9 mouse cellular contexts compared by ENCODE assay signal in the genomic region with DNA sequence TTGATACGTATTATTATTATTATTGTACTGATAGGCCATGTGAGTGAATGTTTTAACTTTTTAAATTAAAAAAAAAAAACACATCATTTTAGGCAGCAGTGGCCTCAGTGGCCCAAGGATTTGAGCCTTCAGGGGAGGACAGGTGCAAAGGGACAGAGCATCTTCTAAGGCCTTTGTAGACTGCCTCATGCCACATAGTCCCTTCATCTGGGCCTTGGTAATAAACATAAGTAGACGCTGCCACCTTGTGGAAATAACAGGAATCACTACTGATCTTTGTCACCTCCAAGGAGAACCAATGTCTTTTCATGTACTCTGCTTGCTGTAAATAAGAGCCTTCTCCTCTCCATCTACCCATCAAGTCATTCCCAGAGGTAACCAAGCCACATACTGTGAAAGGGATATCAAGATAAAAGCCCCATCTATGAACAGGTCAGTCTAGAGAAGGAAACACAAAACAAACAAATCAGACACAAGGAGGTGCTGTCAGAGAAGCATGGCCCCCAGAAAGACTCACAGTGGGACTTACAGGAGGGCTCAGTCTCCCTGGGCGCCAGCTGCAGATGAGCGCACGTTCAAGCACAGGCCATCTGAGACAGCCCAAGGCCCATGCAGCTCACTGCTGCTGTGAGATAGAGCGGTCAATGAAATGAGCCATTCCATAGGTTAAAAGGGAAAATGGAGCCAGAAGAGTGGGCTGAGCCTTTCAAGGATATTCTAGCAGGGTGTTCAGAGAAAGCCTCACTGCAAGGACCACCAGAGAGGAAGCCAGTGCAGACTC. TPM values are rescaled to one million over a fixed set of nuclear protein-coding genes. Genes with fewer than 3 reads are reported as not detected.
DNase-seq lines count a peak whose midpoint lies in the region; ATAC-seq and TF ChIP-seq lines count a peak whose summit lies in the region.
"Had no signal": no experiment of that assay in that cellular context is flagged by ENCODE, and none has a peak within 500 bp of the region (broad histone marks: within the 10 kb centered on the region; RNA-seq: fewer than 3 reads in every experiment).

No protein-coding gene starts in this region.

- H3K4me1 ChIP-seq in thymus, adult 2 months (replicated peaks; ENCODE audit: control insufficient read depth, insufficient read depth, low read length), result no peaks in the 10 kb centered on the region
- no peaks in the 10 kb centered on the region for H3K4me1 ChIP-seq in forebrain, embryonic 14.5 days (ENCODE audit: control insufficient read depth, insufficient read depth, low read length)
- H3K4me1 ChIP-seq in midbrain, embryonic 11.5 days (ENCODE audit: control insufficient read depth, insufficient read depth, low read length), result no peaks in the 10 kb centered on the region
- H3K4me1 ChIP-seq: heart, embryonic 13.5 days had no signal

- no peaks in the 10 kb centered on the region for H3K27me3 ChIP-seq in thymus, adult 2 months (ENCODE audit: control insufficient read depth, insufficient read depth, low read length)
- H3K27me3 ChIP-seq in forebrain, embryonic 14.5 days (replicated peaks; ENCODE audit: control insufficient read depth, insufficient read depth, low read length), result no peaks in the 10 kb centered on the region
- H3K27me3 ChIP-seq in midbrain, embryonic 11.5 days (ENCODE audit: control insufficient read depth, insufficient read depth, low read length), result no peaks in the 10 kb centered on the region
- H3K27me3 ChIP-seq: heart, embryonic 13.5 days had no signal

- WGBS in thymus, adult 2 months, result 71% methylated on average over 6 of the region's 6 CpGs
- 63% methylated on average over 6 of the region's 6 CpGs for WGBS in forebrain, embryonic 14.5 days
- WGBS in midbrain, embryonic 11.5 days, result 65% methylated on average over 6 of the region's 6 CpGs

- no peaks in the 10 kb centered on the region for H3K36me3 ChIP-seq in thymus, adult 2 months (ENCODE audit: control insufficient read depth, insufficient read depth, low read length)
- no peaks in the 10 kb centered on the region for H3K36me3 ChIP-seq in forebrain, embryonic 14.5 days (ENCODE audit: control insufficient read depth, insufficient read depth, low read length)
- H3K36me3 ChIP-seq in midbrain, embryonic 11.5 days (ENCODE audit: control insufficient read depth, insufficient read depth, low read length), result no peaks in the 10 kb centered on the region
- H3K36me3 ChIP-seq: heart, embryonic 13.5 days had no signal

- TF ChIP-seq POLR2A in thymus, adult 2 months (IDR thresholded peaks at IDR 0.05; ENCODE audit: control insufficient read depth, extremely low read depth, insufficient read depth, low read length, poor library complexity), result no peak

- ATAC-seq in forebrain, embryonic 14.5 days, result peak; percentile 84
- peak; percentile 78 for ATAC-seq in midbrain, embryonic 11.5 days (ENCODE audit: low FRiP score)

- no peak for TF ChIP-seq CTCF in thymus, adult 2 months (IDR thresholded peaks at IDR 0.05; ENCODE audit: borderline replicate concordance, control insufficient read depth, extremely low read depth, insufficient read depth, low read length, poor library complexity)

- no peak overlapping the region for H3K4me3 ChIP-seq in thymus, adult 2 months (ENCODE audit: control insufficient read depth, insufficient read depth, low read length)
- H3K4me3 ChIP-seq in forebrain, embryonic 14.5 days (ENCODE audit: low read depth, low read length), result no peak overlapping the region
- no peak overlapping the region for H3K4me3 ChIP-seq in midbrain, embryonic 11.5 days (ENCODE audit: low read depth, low read length)
- H3K4me3 ChIP-seq: heart, embryonic 13.5 days had no signal

- peak; percentile 41 for DNase-seq in adrenal gland, adult 2 months
- no peak for DNase-seq in adrenal gland, postnatal 4 days (ENCODE audit: low spot score in 2 of 2)
- DNase-seq in thymus, postnatal 0 days (ENCODE audit: low spot score), result peak; percentile 15
- no peak for DNase-seq in thymus, adult 2 months
- DNase-seq in forebrain, embryonic 14.5 days (ENCODE audit: low spot score), result peak; percentile 90
- peak; percentile 49 for DNase-seq in kidney, postnatal 10 days
- peak; percentile 93 for DNase-seq in midbrain, embryonic 11.5 days (ENCODE audit: low spot score, missing footprints)
- DNase-seq in urinary bladder, postnatal 25 days (ENCODE audit: low spot score), result no peak

- no peak overlapping the region for H3K27ac ChIP-seq in thymus, adult 2 months (ENCODE audit: control insufficient read depth, insufficient read depth, low read length)
- no peak overlapping the region for H3K27ac ChIP-seq in forebrain, embryonic 14.5 days (ENCODE audit: low read depth, low read length)
- H3K27ac ChIP-seq in midbrain, embryonic 11.5 days (ENCODE audit: low read depth, low read length), result no peak overlapping the region
- H3K27ac ChIP-seq: heart, embryonic 13.5 days had no signal

- H3K9ac ChIP-seq in forebrain, embryonic 14.5 days (ENCODE audit: low read length), result no peak overlapping the region
- H3K9ac ChIP-seq in midbrain, embryonic 11.5 days (ENCODE audit: low read length), result no peak overlapping the region
- H3K9ac ChIP-seq: heart, embryonic 13.5 days had no signal

- no peak overlapping the region for H3K4me2 ChIP-seq in forebrain, embryonic 14.5 days (ENCODE audit: low read length)
- no peak overlapping the region for H3K4me2 ChIP-seq in midbrain, embryonic 11.5 days
- H3K4me2 ChIP-seq: heart, embryonic 13.5 days had no signal

- no peaks in the 10 kb centered on the region for H3K9me3 ChIP-seq in forebrain, embryonic 14.5 days (replicated peaks; ENCODE audit: control insufficient read depth, low read length)
- no peaks in the 10 kb centered on the region for H3K9me3 ChIP-seq in midbrain, embryonic 11.5 days (ENCODE audit: control insufficient read depth, low read length)
- H3K9me3 ChIP-seq: heart, embryonic 13.5 days had no signal

RNA-seq across cellular contexts. Expression of a gene that starts 30.0 kb away (rescaled TPM):
- 10 to 100 TPM in 1 of 2 experiments, 1 to 10 TPM in 1; 7.1 to 15.9 TPM for total RNA-seq in adrenal gland, adult 2 months (2021)
- polyA plus RNA-seq in adrenal gland, adult 2 months (2012; rRNA removed), result 8.7 and 9.9 TPM in 2 replicates
- total RNA-seq in adrenal gland, postnatal 4 days (2021), result 1 to 10 TPM; 5.0 to 8.8 TPM
- polyA plus RNA-seq in thymus, postnatal 0 days (2015; fragmentation: Nextera tagmentation; extraction: Ambion mirVana), result 0.27 and 0.35 TPM in 2 replicates
- 2.0 and 3.9 TPM in 2 replicates for polyA plus RNA-seq in thymus, adult 2 months (2012; rRNA removed)
- 2.3 and 2.9 TPM in 2 replicates for polyA plus RNA-seq in forebrain, embryonic 14.5 days (2014; fragmentation: Nextera tagmentation; extraction: Ambion mirVana)
- polyA plus RNA-seq in midbrain, embryonic 11.5 days (2014; fragmentation: Nextera tagmentation; extraction: Ambion mirVana), result 4.5 and 5.2 TPM in 2 replicates

RNA-seq across cellular contexts. Expression of a gene that starts 42.8 kb away (rescaled TPM):
- total RNA-seq in adrenal gland, adult 2 months (2021), result 1 to 10 TPM in 1 of 2 experiments, under 1 TPM in 1; 0.84 to 1.3 TPM
- polyA plus RNA-seq in adrenal gland, adult 2 months (2012; rRNA removed), result 1.0 and 1.9 TPM in 2 replicates
- 1 to 10 TPM; 4.5 to 5.6 TPM for total RNA-seq in adrenal gland, postnatal 4 days (2021)
- not detected in 2 replicates for polyA plus RNA-seq in thymus, postnatal 0 days (2015; fragmentation: Nextera tagmentation; extraction: Ambion mirVana)
- 0.05 and 0.19 TPM in 2 replicates for polyA plus RNA-seq in thymus, adult 2 months (2012; rRNA removed)
- 26.0 and 35.2 TPM in 2 replicates for polyA plus RNA-seq in forebrain, embryonic 14.5 days (2014; fragmentation: Nextera tagmentation; extraction: Ambion mirVana)
- polyA plus RNA-seq in midbrain, embryonic 11.5 days (2014; fragmentation: Nextera tagmentation; extraction: Ambion mirVana), result 4.7 and 5.7 TPM in 2 replicates

Comparison
In these comparisons a context has a peak if more than half of its experiments do, and no peak if none do; other contexts are left out.
1. DNase-seq: peak in adrenal gland, adult 2 months (single experiment), thymus, postnatal 0 days (single experiment), forebrain, embryonic 14.5 days (single experiment), kidney, postnatal 10 days (single experiment) and midbrain, embryonic 11.5 days (single experiment); none in adrenal gland, postnatal 4 days (0 of 2), thymus, adult 2 months (single experiment) and urinary bladder, postnatal 25 days (single experiment).